Mouse (Mus musculus) olfactory bulb, adult 2 months (tissue): Measurements from ENCODE around the gene Kcnk10.

Source experiments
- CTCF ChIP-seq: fragments of 200-500 bp; IDR thresholded peaks from 2 replicates; pipeline ENCODE4 v1.5.1; 2012; ENCODE audit warnings: low read depth, mild to moderate bottlenecking, low read length, moderate library complexity; ENCODE audit not compliant: insufficient read depth
- POLR2A ChIP-seq: fragments of 200-500 bp; IDR thresholded peaks from 2 replicates; pipeline ENCODE4 v1.6.1; 2012; ENCODE audit warnings: mild to moderate bottlenecking, low read depth, low read length, moderate library complexity; ENCODE audit not compliant: insufficient read depth

GRCm38 (mm10) chr12:98600861-98601260 lies 22.8 kb upstream of the Kcnk10 start:
- TF ChIP-seq POLR2A: no peak
- no peak for TF ChIP-seq CTCF
